Mouse (Mus musculus) limb, embryonic 14.5 days (tissue): Measurements from ENCODE around the gene AC134908.4. TPM values are rescaled to one million over a fixed set of nuclear protein-coding genes. Genes with fewer than 3 reads are reported as not detected.
A peak's percentile ranks its signal among the peaks of the same experiment; 100 is the strongest.

ENCODE experiments used
- ATAC-seq: fragments of 200-750 bp; cut with Nextera tagmentation; 2 replicates; pipeline ENCODE4 v1.8.0; 2017; ENCODE audit warnings: low read depth, moderate number of reproducible peaks, moderate TSS enrichment; ENCODE audit not compliant: low FRiP score
- DNase-seq: peaks from one replicate; pipeline ENCODE4 v3.0.0-alpha.2; 2015; ENCODE audit warnings: low spot score
- H3K27ac ChIP-seq: fragments of 300-500 bp; sonication (generic); replicated peaks from 2 replicates; pipeline ENCODE4 v1.5.1; 2014; ENCODE audit warnings: low read depth, mild to moderate bottlenecking, low read length, moderate library complexity, mixed read lengths
- H3K27me3 ChIP-seq: fragments of 300-500 bp; sonication (generic); 2 replicates; pipeline ENCODE4 v1.6.1; 2014; ENCODE audit warnings: low read length, mixed read lengths; ENCODE audit not compliant: control insufficient read depth, insufficient read depth
- H3K36me3 ChIP-seq: fragments of 300-500 bp; sonication (generic); 2 replicates; pipeline ENCODE4 v1.6.1; 2014; ENCODE audit warnings: mild to moderate bottlenecking, low read length, moderate library complexity, mixed read lengths; ENCODE audit not compliant: control insufficient read depth, insufficient read depth
- H3K4me1 ChIP-seq: fragments of 300-500 bp; sonication (generic); 2 replicates; pipeline ENCODE4 v1.6.1; 2014; ENCODE audit warnings: antibody characterized with exemption, low read length, mixed read lengths; ENCODE audit not compliant: control insufficient read depth, insufficient read depth
- H3K4me2 ChIP-seq: fragments of 300-500 bp; sonication (generic); replicated peaks from 2 replicates; pipeline ENCODE4 v1.6.1; 2014; ENCODE audit warnings: low read depth, mild to moderate bottlenecking, low read length, moderate library complexity; ENCODE audit not compliant: severe bottlenecking
- H3K4me3 ChIP-seq: fragments of 300-500 bp; sonication (generic); replicated peaks from 2 replicates; pipeline ENCODE4 v1.5.1; 2014; ENCODE audit warnings: low read length
- H3K9ac ChIP-seq: fragments of 300-500 bp; sonication (generic); 2 replicates; pipeline ENCODE4 v1.6.1; 2014; ENCODE audit warnings: mild to moderate bottlenecking, low read depth, low read length, moderate library complexity; ENCODE audit not compliant: severe bottlenecking
- H3K9me3 ChIP-seq: fragments of 300-500 bp; sonication (generic); 2 replicates; pipeline ENCODE4 v1.6.1; 2016; ENCODE audit warnings: low read length; ENCODE audit not compliant: control insufficient read depth
- POLR2A ChIP-seq: fragments of 200-500 bp; IDR thresholded peaks from 2 replicates; pipeline ENCODE4 v1.8.0; 2012; ENCODE audit warnings: inconsistent platforms, mild to moderate bottlenecking, moderate library complexity, borderline replicate concordance; ENCODE audit not compliant: insufficient read depth, insufficient read length; ENCODE audit errors: extremely low read depth
- WGBS: fragments of 180-500 bp; shearing (Covaris S2); extraction: QIAGEN DNeasy Blood & Tissue Kit; methylation state at CpG from one replicate; pipeline ENCODE4 v1.1.7; 2014; 5-methylcytosine and 5-hydroxymethylcytosine counted together
- polyA plus RNA-seq, 2 experiments: library from polyadenylated mRNA; depleted of rRNA in 1 of 2; stranded (reverse) in 1 of 2; unstranded in 1 of 2; fragments of >200 nt; fragmentation: Nextera tagmentation in 1 of 2; extraction: Ambion mirVana in 1 of 2; gene quantifications; 2 replicates each; pipeline versions ENCODE4 v1.2.1 to v1.2.3; 2012 to 2014

The AC134908.4 gene
- polyA plus RNA-seq, 2 experiments, result 0.30 TPM; not detected in 1

DNA sequence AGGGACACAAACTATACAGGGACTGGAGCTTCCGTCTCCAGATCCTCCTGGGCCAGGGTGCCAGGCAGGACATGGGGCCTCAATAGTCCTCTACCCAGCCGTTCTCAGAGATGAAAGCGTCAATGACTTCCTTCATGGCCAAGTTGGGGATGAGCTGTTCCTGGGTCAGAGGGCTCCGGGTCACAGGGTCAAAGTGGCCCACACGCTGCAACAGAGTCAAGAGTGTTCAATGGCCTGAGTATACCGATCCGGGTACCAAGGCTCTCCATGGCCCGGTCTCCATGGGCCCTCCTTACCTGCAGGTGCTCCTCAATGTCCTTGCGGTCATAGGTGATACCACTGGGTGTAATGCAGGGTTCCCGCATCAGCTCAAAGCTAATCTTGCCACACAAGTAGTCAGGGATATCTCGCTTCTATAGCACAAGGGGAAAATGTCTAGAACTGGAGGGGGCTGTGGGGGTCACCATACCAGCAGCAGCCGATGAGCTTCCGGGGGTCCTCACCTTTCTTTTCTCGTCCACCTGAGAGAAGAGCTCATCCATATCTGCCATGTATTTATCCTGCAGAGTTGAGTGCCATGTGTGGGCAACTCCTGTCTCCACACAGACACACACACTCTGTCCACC, 35.5 kb upstream of the AC134908.4 start:
- no peak overlapping the region for H3K27ac ChIP-seq
- peak overlapping the region; percentile 91; the same call in 1 of the 2 replicates for H3K4me2 ChIP-seq
- WGBS, result 86% methylated on average over 14 of the region's 14 CpGs
- ATAC-seq, result no peak
- H3K9me3 ChIP-seq, result no peaks in the 10 kb centered on the region
- H3K27me3 ChIP-seq, result no peaks in the 10 kb centered on the region
- H3K4me3 ChIP-seq, result peak overlapping the region; percentile 85
- H3K4me1 ChIP-seq, result peaks cover 43% of the 10 kb centered on the region
- DNase-seq, result no peak
- 0 out of 2 replicates have a peak overlapping the region, but pooled peaks have one; percentile 77 for H3K9ac ChIP-seq
- peaks cover 50% of the 10 kb centered on the region for H3K36me3 ChIP-seq
- TF ChIP-seq POLR2A, result no peak

DNA sequence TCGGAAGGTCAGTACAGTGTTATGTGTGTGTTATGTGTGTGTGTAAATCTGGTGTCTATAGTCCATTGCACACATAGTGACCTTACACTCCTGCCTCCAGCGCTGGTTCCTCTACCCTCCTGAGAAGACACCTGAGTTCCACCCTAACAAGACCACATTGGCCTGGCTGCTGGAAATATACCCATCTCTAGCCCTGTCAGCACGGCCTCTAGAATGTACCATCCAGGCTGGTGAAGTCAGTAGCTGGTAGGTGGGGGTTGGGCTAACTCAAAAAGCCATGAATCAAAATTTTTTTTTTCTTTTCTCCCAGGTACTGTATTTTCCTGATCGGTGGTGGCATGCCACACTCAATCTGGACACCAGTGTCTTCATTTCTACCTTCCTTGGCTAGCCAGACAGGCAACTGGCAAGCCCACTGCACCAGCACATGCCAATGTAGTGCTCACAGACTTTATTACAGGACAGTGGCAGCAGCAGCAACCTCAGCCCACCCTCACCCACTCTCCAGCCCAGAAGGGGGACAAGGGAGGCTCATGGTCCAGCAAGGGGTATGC, 34.8 kb upstream of the AC134908.4 start:
- peaks cover 48% of the 10 kb centered on the region for H3K36me3 ChIP-seq
- DNase-seq (no peak), ATAC-seq (no peak)
- no peak overlapping the region; the same call in 1 of the 2 replicates for H3K9ac ChIP-seq
- TF ChIP-seq POLR2A, result no peak
- peak overlapping the region; percentile 79 for H3K4me2 ChIP-seq
- H3K4me1 ChIP-seq, result peaks cover 40% of the 10 kb centered on the region
- 87% methylated on average over 4 of the region's 4 CpGs for WGBS
- no peaks in the 10 kb centered on the region for H3K9me3 ChIP-seq
- no peaks in the 10 kb centered on the region for H3K27me3 ChIP-seq
- no peak overlapping the region for H3K27ac ChIP-seq
- peak overlapping the region; percentile 67 for H3K4me3 ChIP-seq

DNA sequence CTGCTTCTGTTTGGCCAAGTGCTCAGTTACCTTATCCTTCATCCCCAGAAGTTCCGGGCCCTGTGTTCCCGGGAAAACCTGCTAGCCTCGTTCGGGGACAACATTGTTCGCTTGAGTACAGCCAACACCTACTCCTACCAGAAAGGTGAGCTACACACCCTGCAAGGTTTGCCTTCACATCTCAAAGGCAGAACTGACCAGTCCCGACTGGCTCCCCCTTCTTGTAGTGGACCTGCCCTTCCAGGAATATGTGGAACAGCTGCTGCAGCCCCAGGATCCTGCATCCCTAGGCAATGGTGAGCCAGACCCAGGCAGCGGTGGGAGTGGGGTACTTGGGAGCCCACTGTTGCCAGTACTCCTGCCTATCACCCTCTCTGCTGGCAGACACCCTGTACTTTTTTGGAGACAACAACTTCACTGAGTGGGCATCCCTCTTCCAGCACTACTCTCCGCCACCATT, 34.1 kb upstream of the AC134908.4 start:
- Histone ChIP-seq H3K9me3 (no peaks in the 10 kb centered on the region), H3K9ac (peak overlapping the region; percentile 73), H3K27ac (peak overlapping the region; percentile 81), H3K4me2 (peak overlapping the region; percentile 79), H3K4me3 (peak overlapping the region; percentile 67), H3K36me3 (peaks cover 41% of the 10 kb centered on the region), H3K27me3 (no peaks in the 10 kb centered on the region), H3K4me1 (peaks cover 36% of the 10 kb centered on the region)
- TF ChIP-seq POLR2A, result no peak
- 42% methylated on average over 8 of the region's 8 CpGs for WGBS
- DNase-seq (no peak), ATAC-seq (no peak)

DNA sequence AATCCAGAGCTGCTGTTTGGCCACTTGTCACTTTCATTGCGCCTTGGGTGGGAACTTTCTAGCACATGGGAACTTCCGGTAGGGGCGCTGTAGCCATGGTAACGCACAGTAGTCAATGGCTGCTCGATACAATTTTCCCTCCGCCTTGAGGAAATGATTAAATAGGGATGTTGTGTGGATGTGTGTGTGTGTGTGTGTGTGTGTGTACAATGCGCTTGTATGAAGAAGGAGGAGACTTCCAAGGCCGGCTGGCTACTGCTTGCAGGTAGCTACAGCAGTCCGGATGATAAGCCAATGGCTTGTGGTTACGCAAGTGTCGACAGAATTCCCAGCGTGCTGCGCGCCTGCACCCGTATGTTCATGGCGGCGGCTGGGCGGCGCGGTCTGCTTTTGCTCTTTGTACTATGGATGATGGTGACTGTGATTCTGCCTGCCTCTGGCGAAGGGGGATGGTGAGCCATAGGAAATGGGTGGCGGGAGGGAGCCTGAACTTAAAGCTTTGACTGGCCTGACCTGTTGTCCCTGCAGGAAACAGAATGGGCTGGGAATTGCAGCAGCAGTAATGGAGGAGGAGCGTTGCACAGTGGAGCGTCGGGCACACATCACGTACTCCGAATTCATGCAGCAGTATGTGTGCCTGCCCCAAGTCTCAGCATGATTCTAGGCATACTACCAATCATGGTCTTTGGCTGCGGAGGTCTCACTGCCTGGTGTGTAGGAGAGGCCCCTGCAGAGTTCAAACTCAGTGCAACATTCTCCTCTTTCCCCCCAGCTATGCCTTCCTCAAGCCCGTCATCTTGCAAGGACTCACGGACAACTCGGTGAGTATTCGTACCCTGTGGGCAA, 33.5 kb upstream of the AC134908.4 start, which contains the start of gene Jmjd8:
TSS of gene Jmjd8 (plus strand) at position 156 of the 846 bp plus-strand sequence.
- ATAC-seq (peak; percentile 54), DNase-seq (peak; percentile 87)
- peak within 1 kb of the TSS; percentile 79 for H3K4me2 ChIP-seq
- peak within 1 kb of the TSS; percentile 81 for H3K27ac ChIP-seq
- peaks cover 36% of the 10 kb centered on the region for H3K4me1 ChIP-seq
- peaks cover 41% of the 10 kb centered on the region for H3K36me3 ChIP-seq
- H3K9ac ChIP-seq, result peak within 1 kb of the TSS; percentile 73
- peak; percentile 63; the same call in 1 of the 2 replicates for TF ChIP-seq POLR2A
- H3K27me3 ChIP-seq, result no peaks in the 10 kb centered on the region
- H3K9me3 ChIP-seq, result no peaks in the 10 kb centered on the region
- H3K4me3 ChIP-seq, result peak within 1 kb of the TSS; percentile 67
- 2% methylated on average over 32 of the region's 32 CpGs for WGBS

DNA sequence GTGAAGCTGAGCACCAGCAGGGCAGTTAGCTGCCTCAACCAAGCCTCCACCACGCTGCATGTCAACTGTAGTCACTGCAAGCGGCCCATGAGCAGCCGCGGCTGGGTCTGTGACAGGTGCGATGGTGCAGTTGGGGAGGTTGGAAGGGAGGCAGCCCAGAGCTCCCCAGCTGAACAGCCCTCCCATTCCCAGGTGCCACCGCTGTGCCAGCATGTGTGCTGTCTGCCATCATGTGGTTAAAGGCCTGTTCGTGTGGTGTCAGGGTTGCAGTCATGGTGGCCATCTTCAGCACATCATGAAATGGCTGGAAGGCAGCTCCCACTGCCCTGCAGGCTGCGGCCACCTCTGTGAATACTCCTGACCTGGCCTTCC, 32.8 kb upstream of the AC134908.4 start:
- Histone ChIP-seq H3K4me2 (peak overlapping the region; percentile 79), H3K36me3 (peaks cover 41% of the 10 kb centered on the region), H3K4me1 (peaks cover 34% of the 10 kb centered on the region), H3K9me3 (no peaks in the 10 kb centered on the region), H3K27me3 (no peaks in the 10 kb centered on the region), H3K9ac (peak overlapping the region; percentile 73; the same call in 1 of the 2 replicates), H3K4me3 (peak overlapping the region; percentile 67), H3K27ac (peak overlapping the region; percentile 81; the same call in 1 of the 2 replicates)
- ATAC-seq (no peak), DNase-seq (no peak)
- TF ChIP-seq POLR2A, result no peak
- 88% methylated on average over 8 of the region's 8 CpGs for WGBS
